Mouse (Mus musculus): ENCODE data around the gene Rnf5. TPM values are rescaled to one million over a fixed set of nuclear protein-coding genes. Genes with fewer than 3 reads are reported as not detected.

The Rnf5 gene
- polyA plus RNA-seq, 1 experiment, result 101 TPM

DNA sequence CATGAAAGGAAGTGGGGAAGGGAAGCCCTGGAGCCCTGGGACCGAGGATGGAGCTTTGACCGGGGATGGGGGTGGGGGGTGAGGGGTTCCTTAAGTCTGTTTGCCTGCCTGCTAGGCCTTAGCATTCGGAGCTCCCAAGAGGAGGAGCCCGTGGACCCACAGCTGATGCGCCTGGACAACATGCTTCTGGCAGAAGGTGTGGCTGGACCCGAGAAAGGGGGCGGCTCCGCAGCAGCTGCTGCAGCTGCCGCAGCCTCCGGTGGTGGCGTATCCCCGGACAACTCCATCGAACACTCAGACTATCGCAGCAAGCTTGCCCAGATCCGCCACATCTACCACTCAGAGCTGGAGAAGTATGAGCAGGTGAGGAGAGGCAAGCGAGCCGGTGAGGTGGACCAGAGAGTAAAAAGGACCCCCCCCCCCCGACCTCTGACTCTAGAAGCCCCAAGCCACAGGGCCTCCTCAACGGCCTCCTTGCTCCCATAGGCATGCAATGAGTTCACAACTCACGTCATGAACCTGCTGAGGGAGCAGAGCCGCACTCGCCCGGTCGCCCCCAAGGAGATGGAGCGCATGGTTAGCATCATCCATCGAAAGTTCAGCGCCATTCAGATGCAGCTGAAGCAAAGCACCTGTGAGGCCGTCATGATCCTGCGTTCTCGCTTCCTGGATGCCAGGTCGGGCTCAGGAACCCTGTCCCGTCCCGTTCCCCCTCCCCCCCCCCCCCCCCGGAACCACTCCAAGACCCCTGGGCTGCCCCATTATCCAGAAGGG lies 9.6 kb downstream of the Rnf5 start:
- TF ChIP-seq FLI1 (IDR thresholded peaks at IDR 0.05; ENCODE audit: low read length) (no peak), GATA1 (IDR thresholded peaks at IDR 0.05; ENCODE audit: borderline replicate concordance, low read length) (no peak)
- H3K36me3 ChIP-seq (replicated peaks; ENCODE audit: low read length), result peaks cover 42% of the 10 kb centered on the region
- H3K9me3 ChIP-seq, result no peaks in the 10 kb centered on the region
- peak overlapping the region; percentile 94 for H3K4me3 ChIP-seq (replicated peaks)
- H3K4me1 ChIP-seq, result peaks cover 68% of the 10 kb centered on the region
- no peaks in the 10 kb centered on the region for H3K27me3 ChIP-seq (replicated peaks)

DNA sequence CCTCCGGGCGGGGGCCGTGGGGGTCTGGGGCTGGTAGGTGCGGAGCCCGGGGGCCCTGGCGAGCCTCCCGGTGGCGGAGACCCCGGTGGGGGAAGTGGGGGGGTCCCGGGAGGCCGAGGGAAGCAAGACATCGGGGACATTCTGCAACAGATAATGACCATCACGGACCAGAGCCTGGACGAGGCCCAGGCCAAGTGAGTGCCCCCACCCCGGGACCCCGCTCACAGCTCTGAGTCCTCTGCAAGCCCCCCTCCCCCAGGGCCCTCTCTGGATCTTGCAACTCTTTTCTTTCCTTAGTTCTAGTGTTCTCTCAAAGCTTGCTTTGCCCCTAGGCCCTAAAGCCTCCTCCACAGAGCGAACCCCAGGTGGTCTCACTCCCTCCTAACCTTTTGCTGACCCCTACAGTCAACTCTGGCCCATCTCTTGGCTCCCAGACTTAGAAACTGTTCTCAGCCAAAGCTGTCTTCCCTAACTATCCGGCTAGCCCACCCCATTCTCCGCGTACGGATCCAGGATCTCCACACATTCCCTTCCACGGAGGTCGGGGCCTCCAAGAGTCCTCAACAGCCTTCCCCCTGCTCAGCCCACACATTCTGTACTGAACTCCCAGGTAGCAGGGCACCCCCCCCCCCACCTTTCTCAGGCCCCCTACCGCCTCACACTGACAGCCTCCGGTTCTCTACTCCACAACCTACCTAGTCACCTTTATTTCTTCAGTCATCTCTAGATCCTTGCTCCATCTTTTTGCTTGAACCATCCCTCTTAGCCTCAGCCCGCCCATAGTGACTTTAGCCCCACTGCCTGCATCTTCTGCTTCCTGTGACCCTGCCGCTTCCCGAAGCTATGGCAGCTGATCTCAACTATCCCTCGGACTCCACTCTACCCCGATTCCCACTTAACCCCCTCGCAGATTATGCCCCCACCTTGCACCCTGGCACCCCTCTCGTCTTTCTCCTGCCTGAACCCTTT lies 10.6 kb downstream of the Rnf5 start:
- Histone ChIP-seq H3K9me3 (no peaks in the 10 kb centered on the region), H3K36me3 (replicated peaks; ENCODE audit: low read length) (peaks cover 39% of the 10 kb centered on the region), H3K4me3 (replicated peaks) (peak overlapping the region; percentile 94), H3K27me3 (replicated peaks) (no peaks in the 10 kb centered on the region), H3K4me1 (peaks cover 73% of the 10 kb centered on the region)
- TF ChIP-seq FLI1 (IDR thresholded peaks at IDR 0.05; ENCODE audit: low read length) (no peak), GATA1 (IDR thresholded peaks at IDR 0.05; ENCODE audit: borderline replicate concordance, low read length) (no peak)

DNA sequence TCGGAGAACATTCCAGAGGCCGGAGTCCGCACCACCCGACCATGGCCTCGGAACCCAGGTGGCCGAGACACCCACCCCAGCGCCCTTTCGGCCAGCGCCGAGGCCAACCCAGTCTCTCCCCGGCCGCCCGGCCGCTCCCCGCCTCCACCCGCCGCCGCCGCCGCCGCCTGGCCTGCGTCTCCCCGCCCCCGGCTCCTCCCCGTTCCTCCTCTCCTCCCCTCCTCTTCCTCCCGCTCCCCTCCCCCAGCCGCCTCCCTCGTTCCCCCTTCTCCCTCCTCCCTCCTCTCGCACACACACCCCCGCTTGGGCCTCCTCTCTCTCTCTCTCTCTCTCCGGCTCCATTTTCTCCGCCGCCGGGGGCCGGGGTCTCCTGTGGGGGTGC lies 11.5 kb downstream of the Rnf5 start:
- Histone ChIP-seq H3K36me3 (replicated peaks; ENCODE audit: low read length) (peaks cover 38% of the 10 kb centered on the region), H3K9me3 (no peaks in the 10 kb centered on the region), H3K4me1 (peaks cover 72% of the 10 kb centered on the region), H3K4me3 (replicated peaks) (peak overlapping the region; percentile 94), H3K27me3 (replicated peaks) (no peaks in the 10 kb centered on the region)
- TF ChIP-seq GATA1 (IDR thresholded peaks at IDR 0.05; ENCODE audit: borderline replicate concordance, low read length), result no peak
- TF ChIP-seq FLI1 (IDR thresholded peaks at IDR 0.05; ENCODE audit: low read length), result no peak

DNA sequence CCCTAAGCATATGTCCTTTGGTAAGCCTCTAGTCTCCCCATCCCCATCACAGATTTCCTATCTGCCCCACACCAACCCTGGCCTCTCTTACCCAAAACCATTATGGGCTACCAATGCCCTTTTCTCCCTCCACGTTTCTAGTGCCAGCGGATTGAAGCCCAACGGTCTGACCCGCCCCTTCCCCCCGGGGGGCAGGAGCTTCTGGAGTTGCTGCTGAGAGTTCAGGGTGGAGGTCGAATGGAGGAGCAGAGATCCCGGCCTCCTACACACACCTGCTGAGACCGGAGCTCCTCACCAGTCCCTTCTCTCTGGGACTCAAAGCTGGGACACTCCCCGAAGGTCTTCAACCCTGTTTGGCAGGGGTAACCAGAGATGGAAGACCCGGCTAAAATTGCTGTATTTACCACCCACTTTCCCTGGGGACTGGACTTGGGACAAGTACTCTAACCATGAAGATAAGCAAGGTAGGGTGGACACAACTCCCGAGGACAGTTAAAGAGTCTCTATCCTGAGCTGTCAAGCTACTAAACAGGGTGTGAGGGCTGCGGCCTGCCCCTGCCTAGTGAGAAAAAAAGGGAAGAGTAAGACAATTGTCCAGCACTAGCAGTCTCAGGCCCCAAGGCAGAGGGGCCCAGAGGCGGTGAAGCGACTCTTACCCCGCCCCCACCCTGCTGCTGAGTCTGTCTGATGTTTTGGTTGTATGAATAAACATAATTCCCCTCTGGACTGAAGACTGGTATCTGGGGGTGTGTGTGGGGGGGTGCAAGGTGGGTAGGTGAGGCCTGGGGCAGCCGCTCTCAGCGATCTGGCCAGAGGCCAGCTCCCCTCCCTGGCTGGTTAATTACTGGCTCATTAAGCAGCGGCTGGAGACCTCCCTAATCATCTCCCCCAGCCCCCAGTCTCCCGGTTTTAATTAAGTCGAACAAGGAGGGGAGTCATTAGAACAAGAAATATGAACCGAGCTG lies 12.2 kb downstream of the Rnf5 start, which contains the start of gene Pbx2:
Gene Pbx2 (plus strand): TSS at position 238 of the 965 bp plus-strand sequence.
- Histone ChIP-seq H3K4me3 (replicated peaks) (peak within 1 kb of the TSS; percentile 94), H3K4me1 (peaks cover 78% of the 10 kb centered on the region), H3K36me3 (replicated peaks; ENCODE audit: low read length) (peaks cover 32% of the 10 kb centered on the region), H3K27me3 (replicated peaks) (peaks cover 2% of the 10 kb centered on the region), H3K9me3 (no peaks in the 10 kb centered on the region)
- TF ChIP-seq GATA1 (IDR thresholded peaks at IDR 0.05; ENCODE audit: borderline replicate concordance, low read length), result no peak
- no peak for TF ChIP-seq FLI1 (IDR thresholded peaks at IDR 0.05; ENCODE audit: low read length)

DNA sequence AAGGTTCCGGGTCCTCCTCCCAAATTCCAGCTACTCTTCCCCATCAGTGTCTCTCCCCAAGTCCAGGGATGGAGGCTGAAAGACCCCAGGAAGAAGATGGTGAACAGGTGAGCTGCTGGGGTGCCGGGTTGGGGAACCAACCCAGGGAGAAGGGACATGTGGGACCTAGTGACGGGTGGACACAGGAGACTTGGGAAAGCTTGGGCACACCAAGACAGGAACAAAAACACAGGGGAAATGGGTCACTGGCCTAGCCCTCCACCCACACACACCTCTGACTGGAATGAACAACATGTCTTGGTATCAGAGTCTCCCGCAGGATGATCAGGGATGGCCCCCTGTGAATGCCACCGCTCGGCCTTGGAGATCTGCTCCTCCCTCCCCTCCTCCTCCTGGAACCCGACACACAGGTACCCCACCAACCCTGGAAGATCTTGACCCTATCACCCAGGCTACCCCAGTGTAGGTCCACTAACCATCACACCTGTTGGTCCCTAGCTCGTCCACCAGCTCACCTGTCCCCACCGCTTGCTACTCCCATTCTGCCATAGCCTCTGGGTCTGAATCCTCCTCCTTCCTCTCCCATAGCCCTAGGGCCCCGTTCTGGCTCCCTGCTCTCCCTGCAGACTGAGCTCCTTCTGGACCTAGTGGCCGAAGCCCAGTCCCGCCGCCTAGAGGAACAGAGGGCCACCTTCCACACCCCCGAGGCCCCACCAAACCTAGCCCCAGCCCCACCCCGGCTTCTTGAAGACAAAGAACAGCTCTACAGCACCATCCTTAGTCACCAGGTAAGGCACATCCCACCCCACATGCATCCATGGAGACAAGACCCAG lies 13.1 kb downstream of the Rnf5 start:
- no peak for TF ChIP-seq GATA1 (IDR thresholded peaks at IDR 0.05; ENCODE audit: borderline replicate concordance, low read length)
- no peak for TF ChIP-seq FLI1 (IDR thresholded peaks at IDR 0.05; ENCODE audit: low read length)
- H3K4me1 ChIP-seq, result peaks cover 75% of the 10 kb centered on the region
- peak overlapping the region; percentile 94 for H3K4me3 ChIP-seq (replicated peaks)
- no peaks in the 10 kb centered on the region for H3K9me3 ChIP-seq
- H3K27me3 ChIP-seq (replicated peaks), result peaks cover 9% of the 10 kb centered on the region
- peaks cover 22% of the 10 kb centered on the region for H3K36me3 ChIP-seq (replicated peaks; ENCODE audit: low read length)

DNA sequence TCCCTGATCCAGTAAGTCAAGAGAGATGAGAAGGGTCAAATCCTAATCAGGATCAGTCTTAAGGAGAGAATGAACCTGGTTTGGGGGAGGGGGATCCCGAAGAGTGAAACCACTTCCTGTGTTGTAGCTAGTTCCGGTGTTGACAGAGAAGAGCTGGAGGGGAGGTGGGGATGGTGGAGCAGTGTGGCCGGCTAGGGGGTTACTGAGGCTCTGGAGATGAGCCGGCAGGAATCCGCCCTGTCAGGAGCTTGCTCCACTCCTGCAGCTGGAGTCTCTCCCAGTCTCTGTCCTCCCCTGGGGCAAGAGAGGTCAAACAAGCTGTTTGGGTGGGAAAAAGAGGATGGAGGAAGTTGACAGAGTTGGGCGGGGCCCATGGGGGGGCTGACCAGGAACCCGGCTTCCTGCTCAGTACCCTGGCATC lies 13.8 kb downstream of the Rnf5 start, which contains the start of gene Gpsm3:
Gene Gpsm3 (plus strand): TSS at position 126 of the 421 bp plus-strand sequence.
- Histone ChIP-seq H3K27me3 (replicated peaks) (peaks cover 9% of the 10 kb centered on the region), H3K4me3 (replicated peaks) (peak within 1 kb of the TSS; percentile 94), H3K9me3 (no peaks in the 10 kb centered on the region), H3K36me3 (replicated peaks; ENCODE audit: low read length) (peaks cover 16% of the 10 kb centered on the region), H3K4me1 (peaks cover 69% of the 10 kb centered on the region)
- TF ChIP-seq GATA1 (IDR thresholded peaks at IDR 0.05; ENCODE audit: borderline replicate concordance, low read length) (no peak), FLI1 (IDR thresholded peaks at IDR 0.05; ENCODE audit: low read length) (no peak)

DNA sequence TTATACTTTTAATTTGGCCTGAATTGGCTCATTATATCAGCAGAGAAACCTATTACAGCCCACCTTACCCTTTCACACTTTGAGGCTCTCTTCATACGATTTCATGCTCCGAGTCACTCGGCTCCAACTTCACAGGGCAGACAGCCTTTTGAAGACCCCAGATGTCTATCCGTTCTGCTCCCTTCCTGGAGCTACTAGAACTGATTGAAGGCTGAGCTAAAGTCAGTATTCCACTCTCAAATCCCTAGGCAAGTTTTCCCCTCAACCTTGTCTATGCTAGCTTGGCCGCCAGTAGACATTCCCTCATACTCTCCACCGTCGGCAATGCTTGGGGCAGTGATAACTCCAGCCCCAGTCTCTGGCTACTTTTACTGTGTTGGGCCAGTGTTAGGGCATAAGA lies 14.3 kb downstream of the Rnf5 start:
- Histone ChIP-seq H3K27me3 (replicated peaks) (peaks cover 9% of the 10 kb centered on the region), H3K4me1 (peaks cover 64% of the 10 kb centered on the region), H3K9me3 (no peaks in the 10 kb centered on the region), H3K4me3 (replicated peaks) (peak overlapping the region; percentile 94), H3K36me3 (replicated peaks; ENCODE audit: low read length) (peaks cover 11% of the 10 kb centered on the region)
- TF ChIP-seq FLI1 (IDR thresholded peaks at IDR 0.05; ENCODE audit: low read length) (no peak), GATA1 (IDR thresholded peaks at IDR 0.05; ENCODE audit: borderline replicate concordance, low read length) (no peak)

DNA sequence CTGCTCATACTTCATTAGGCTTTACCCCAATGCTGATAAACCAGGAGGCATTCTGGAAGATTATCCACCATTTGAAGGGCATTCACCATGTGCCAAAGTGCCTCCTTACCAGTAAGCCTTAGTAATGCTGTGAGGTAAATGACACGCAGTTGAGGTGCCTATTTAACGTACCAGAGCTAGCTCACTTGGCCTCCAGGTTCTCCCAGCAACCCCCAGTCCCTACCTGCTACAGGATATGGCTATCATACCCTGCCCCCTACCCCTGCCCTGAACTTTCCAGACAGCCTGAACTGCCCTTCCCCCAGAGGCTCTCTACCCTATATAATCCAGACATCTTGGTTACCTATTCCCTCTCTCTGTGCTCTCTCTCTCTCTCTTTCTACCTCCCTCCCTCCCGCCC lies 14.7 kb downstream of the Rnf5 start:
- Histone ChIP-seq H3K9me3 (no peaks in the 10 kb centered on the region), H3K27me3 (replicated peaks) (peaks cover 10% of the 10 kb centered on the region), H3K4me3 (replicated peaks) (peak overlapping the region; percentile 93), H3K36me3 (replicated peaks; ENCODE audit: low read length) (peaks cover 6% of the 10 kb centered on the region), H3K4me1 (peaks cover 60% of the 10 kb centered on the region)
- TF ChIP-seq GATA1 (IDR thresholded peaks at IDR 0.05; ENCODE audit: borderline replicate concordance, low read length) (no peak), FLI1 (IDR thresholded peaks at IDR 0.05; ENCODE audit: low read length) (no peak)

All from megakaryocyte, embryonic 14.5 days (primary cell).